Mouse (Mus musculus): ENCODE measurements around the gene Psme1.

Psme1 gene

DNA sequence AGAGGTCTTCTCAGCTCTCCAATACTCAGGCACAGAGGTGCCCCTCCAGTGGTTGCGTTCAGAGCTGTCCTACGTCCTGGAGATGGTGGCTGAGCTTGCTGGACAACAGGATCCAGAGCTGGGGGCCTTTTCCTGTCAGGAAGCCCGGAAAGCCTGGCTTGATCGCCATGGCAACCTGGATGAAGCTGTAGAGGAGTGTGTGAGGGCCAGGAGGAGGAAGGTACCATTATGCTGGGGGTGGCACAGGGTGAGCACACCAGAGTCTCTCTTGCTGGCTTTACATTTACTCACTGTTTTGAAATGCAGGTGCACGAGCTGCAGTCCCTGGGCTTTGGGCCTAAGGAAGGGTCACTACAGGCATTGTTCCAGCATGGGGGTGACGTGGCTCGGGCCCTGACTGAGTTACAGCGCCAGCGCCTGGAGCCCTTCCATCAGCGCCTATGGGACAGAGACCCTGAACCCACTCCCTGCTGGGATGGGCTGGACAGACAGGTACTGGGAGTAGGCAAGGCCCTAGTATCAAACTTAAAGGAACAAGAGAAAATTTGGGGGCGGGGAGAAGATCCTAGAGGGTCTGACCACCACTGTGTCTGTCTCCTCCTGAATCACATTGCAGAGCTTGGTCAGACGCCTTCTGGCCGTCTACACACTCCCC lies 18.2 kb downstream of the Psme1 start:
- DNase-seq (ENCODE audit: low read depth in 1 of 2, low spot score in 2 of 2) = no peak

DNA sequence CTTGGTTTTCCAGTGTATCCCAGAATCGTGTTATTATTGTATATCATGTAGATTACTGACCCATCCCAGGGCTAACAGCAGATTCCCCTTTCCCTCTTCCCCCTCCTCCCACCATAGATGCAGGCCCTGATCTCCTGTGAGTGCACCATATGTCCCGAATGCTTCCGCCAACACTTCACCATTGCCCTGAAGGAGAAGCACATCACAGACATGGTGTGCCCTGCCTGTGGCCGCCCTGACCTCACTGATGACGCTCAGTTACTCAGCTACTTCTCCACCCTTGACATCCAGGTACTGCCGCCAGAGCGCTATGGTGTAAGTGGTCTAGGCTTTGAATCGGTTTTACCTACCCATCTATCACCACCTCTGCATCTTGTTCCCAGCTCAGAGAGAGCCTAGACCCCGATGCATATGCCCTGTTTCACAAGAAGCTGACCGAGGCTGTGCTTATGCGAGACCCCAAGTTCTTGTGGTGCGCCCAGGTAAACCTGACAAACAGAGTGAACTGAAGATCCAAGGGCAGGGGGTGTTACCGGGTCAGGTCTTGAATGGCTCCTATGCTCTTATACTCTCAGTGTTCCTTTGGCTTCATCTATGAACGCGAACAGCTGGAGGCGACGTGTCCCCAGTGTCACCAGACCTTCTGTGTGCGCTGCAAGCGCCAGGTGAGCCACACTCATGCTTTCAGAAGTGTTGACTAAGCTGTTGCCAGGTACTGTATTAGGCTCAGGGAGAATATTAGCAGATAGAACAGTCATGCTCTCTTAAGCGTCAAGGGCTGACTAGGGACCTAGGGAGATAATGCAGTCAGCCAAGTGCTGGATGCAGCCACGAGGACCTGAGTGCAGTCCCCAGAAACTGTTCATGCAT lies 20.8 kb downstream of the Psme1 start:
- DNase-seq (ENCODE audit: low read depth in 1 of 2, low spot score in 2 of 2) = no peak

DNA sequence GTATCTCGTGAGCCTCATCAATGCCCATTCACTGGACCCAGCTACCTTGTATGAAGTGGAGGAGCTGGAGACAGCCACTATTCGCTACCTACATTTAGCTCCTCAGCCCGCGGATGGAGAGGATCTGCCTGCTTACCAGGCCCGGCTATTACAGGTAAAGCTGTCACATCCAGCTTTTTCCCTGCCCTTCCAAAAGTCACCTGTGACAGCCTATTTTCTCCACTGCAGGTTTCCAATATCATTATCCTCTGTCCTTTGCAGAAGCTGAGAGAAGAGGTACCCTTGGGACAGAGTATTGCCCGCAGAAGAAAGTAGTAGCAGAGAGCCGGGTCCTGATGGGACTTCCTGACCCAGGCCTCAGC lies 25.3 kb downstream of the Psme1 start, which contains the start of gene Irf9:
TSS of gene Irf9 (plus strand) at position 301 of the 362 bp plus-strand sequence.
- no peak for DNase-seq (ENCODE audit: low read depth in 1 of 2, low spot score in 2 of 2)

DNA sequence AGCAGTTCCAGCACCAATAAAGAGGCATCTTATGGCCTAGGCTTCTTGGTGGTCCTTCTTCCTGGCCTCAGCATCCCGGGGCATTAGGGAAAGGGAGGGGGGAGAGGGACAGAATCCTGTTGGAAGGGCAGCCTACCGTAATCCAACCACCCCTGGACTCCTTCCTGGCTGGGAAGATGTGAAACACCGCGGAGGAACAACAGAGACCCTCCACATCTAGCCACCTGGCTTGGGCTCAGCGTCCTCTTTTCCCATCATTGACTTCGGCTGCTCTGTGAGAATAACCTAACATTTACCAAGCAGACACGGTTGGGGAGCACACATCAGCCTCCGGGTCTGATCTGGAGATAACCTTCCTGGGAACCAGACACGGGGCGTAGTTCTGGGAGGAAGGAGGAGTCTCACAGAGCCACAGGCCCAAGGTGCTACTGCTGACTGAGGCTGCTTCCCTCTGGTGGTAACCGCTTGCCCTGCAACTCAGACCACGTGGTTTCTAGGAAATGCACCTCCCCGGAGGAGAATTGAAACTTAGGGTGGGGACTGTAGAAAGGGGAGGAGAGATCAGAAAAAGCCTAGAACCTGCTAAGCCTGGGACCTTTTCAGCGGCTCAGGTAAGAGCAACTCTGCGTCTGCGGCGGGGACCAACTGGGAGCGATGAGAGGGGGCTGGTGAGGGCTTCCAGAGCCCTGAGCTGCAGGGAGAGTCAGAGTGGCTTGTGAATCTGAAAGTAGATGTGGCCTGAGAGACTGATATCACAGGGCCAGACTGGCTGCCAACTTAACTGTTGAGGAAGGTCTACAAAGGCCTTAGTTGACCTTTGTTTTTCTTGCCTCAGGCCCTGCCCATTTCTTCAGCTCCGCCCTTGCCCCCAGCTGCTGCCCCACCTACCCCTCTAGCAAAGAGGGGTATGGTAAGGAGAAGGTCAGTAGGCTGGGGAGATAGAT lies 26.0 kb downstream of the Psme1 start:
- DNase-seq (ENCODE audit: low read depth in 1 of 2, low spot score in 2 of 2) = peak; percentile 83 to 93

DNA sequence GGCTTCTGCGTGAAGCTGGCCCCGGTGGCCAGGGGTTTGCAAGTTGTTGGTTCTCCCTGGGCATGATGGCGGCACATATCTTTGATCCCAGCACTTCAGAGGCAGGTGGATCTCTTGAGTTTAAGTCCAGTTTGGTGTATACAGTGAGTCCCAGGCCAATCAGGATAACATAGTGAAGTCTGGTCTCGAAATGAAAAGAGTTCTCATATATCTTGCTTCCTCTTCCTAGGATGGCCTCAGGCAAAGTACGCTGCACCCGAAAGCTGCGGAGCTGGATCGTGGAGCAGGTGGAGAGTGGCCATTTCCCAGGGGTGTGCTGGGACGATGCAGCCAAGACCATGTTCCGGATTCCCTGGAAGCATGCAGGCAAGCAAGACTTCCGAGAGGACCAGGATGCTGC lies 26.9 kb downstream of the Psme1 start:
- DNase-seq (ENCODE audit: low read depth in 1 of 2, low spot score in 2 of 2) = no peak

DNA sequence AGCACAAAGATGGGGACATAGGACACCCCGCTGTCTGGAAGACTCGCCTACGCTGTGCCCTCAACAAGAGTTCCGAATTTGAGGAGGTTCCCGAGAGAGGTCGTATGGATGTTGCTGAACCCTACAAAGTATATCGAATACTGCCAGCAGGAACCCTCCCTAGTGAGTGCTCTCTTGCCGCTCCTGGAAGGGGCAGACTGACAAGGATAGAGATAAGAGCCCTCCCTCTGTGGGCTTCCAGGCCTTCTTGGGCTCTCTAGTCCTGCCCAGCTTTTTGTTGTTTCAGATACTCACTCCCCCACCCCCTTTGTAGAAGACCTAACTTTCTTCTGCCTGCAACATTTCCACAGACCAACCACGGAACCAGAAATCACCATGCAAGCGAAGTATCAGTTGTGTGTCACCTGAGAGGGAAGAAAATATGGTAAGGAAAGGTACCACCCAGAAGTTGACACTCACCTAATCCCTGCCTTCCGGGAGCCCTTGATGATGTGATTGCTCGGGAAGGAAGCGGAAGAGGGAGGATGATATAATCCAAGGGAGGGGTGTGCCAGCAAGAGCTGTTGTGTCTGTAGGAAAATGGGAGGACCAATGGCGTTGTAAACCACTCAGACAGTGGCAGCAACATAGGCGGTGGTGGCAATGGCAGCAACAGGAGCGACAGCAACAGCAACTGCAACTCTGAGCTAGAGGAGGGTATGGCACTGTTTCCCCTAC lies 28.0 kb downstream of the Psme1 start:
- no peak for DNase-seq (ENCODE audit: low read depth in 1 of 2, low spot score in 2 of 2)

DNA sequence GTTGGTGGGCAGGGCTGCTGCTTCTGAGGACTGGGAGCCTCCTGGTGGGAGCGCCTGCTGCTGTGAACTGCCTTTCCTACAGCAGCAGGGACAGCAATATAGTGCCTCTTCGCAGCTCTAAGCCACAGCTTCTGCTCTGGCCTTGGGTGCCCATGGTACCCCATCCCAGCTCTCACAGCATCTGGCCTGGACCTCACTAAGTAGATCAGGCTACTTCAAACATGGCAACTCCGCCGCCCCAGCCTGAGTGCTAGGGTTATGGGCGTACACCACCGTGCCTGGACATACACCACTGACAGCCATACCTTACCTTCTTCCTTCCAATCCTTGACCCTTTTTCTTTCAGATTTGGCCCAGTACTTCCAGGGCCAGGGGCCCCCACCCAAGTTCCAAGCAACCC lies 30.4 kb downstream of the Psme1 start:
- no peak for DNase-seq (ENCODE audit: low read depth in 1 of 2, low spot score in 2 of 2)

DNA sequence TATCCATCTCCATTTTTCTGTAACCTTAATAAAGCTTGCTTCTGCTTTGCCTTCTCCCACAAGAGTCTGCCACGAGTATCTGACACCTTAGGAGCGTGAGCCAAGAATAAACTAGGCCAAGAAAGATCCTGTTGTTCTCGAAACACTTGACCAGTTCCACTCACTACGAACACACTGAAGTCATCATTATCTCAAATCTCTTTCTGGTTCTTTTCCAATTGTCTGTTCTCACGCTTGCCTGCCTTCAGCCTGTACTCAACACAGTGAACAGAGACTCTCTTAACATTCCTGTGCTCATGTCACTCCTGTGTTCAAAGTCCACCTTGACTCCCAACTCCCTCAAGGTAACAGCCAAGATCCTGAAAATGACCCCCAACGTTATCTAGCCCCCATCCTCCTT lies 35.4 kb downstream of the Psme1 start:
- DNase-seq (ENCODE audit: low read depth in 1 of 2, low spot score in 2 of 2) = no peak

DNA sequence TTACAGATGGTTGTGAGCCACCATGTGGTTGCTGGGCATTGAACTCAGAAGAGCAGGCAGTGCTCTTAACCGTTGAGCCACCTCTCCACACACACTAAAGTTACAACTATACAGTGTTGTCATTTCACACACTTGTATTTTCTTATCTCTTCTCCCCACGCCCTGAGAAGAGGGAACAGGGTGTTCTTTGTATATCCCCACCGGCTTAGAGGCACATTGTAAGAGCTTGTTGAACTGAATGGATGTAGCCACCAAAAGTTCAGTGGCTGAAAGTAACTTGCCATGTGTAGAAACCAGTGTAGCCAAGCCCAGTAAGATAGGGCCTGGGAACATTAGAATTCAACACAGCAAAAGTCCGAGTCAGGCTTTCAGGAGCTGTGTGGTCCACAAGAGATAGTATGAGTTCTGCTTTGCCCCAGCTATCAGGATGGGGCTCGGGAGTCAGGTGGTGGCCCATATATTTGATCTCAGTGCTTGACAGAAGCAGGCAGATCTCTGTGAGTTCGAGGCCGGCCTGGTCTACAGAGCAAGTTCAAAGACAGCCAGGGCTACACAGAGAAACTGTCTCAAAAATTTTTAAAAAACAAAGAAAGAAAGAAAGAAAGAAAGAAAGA lies 36.7 kb downstream of the Psme1 start:
- DNase-seq (ENCODE audit: low read depth in 1 of 2, low spot score in 2 of 2) = no peak

DNA sequence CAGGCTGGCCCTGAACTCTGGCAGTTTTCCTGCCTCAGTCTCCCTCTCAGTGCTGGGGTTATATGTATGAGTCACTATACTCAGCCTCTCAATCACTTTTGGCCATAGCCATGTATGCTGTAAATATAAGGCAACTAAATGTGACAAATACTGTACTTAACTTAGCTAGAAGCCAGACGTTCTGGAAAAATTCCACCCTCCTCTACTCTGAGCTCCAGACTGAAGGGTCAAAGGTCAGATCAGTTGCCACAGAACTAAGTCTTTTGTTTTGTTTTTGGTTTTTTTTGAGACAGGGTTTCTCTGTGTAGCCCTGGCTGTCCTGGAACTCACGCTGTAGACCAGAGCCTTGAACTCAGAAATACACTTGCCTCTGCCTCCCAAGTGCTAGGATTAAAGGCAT lies 38.0 kb downstream of the Psme1 start:
- no peak for DNase-seq (ENCODE audit: low read depth in 1 of 2, low spot score in 2 of 2)

DNA sequence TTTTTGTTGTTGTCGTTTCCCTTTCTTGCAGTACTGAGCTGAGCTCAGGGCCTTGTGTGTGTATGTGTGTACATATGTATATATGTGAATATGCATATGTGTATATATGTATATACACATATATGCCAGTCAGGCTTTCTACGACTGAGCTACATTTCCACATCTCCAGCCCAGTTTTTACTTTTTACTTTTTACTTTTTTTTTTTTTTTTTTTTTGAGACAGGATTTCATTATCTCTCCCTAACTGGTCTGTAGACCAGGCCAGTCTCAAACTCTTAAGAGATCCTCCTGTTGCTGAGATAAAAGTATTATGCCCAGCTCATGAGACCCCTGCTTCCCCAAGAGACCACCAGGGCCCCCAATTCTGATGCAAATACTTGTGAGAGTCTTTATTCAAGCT lies 38.9 kb downstream of the Psme1 start:
- DNase-seq (ENCODE audit: low read depth in 1 of 2, low spot score in 2 of 2) = no peak

DNA sequence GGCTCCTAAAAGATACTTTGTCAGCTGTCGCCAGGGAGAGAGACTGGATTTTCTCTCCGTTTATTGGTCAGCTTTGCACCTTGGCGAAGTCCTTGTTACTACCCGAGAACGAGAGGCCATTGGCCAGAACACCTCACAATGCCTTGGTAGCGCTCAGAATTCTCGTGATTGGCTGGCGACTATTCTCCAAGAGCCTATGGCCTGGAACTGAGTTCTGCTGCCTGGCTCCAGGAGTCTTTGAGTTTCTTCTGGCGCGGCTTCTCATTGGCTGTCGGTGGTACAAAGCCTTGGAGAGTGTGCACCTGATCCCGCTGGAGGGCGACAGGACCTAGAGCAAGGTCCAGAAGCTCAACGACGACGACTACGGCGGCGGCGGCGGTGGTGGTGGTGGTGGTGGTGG lies 39.9 kb downstream of the Psme1 start, which contains the start of gene Rec8:
TSS of gene Rec8 (plus strand) at position 216 of the 400 bp plus-strand sequence.
- no peak for DNase-seq (ENCODE audit: low read depth in 1 of 2, low spot score in 2 of 2)

DNA sequence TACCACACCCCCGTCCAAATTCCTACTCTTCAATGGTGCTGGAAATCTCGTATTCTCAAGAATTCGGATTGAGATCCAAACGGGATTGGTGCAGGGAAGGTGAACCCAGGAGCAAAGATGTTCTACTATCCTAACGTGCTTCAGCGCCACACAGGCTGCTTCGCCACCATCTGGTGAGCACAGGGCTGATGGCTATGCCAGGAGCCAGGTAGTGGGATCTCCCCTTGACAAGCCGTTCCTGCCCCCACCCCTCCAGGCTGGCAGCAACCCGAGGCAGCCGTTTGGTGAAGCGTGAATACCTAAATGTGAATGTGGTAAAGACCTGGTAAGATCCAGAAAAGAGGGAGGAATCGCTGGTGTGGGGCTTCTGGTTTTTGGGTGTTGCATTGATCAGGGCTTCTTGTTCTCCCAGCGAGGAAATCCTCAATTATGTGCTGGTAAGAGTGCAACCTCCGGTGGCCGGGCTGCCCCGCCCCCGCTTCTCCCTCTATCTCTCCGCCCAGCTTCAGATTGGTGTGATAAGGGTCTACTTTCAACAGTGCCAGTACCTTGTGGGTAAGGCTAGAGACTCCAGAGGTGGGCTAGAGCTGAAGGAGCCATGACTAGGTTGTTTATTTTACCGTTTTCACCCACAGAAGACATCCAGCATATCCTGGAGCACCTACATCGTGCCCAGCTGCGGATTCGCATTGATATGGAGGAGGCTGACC lies 40.7 kb downstream of the Psme1 start:
- DNase-seq (ENCODE audit: low read depth in 1 of 2, low spot score in 2 of 2) = no peak

DNA sequence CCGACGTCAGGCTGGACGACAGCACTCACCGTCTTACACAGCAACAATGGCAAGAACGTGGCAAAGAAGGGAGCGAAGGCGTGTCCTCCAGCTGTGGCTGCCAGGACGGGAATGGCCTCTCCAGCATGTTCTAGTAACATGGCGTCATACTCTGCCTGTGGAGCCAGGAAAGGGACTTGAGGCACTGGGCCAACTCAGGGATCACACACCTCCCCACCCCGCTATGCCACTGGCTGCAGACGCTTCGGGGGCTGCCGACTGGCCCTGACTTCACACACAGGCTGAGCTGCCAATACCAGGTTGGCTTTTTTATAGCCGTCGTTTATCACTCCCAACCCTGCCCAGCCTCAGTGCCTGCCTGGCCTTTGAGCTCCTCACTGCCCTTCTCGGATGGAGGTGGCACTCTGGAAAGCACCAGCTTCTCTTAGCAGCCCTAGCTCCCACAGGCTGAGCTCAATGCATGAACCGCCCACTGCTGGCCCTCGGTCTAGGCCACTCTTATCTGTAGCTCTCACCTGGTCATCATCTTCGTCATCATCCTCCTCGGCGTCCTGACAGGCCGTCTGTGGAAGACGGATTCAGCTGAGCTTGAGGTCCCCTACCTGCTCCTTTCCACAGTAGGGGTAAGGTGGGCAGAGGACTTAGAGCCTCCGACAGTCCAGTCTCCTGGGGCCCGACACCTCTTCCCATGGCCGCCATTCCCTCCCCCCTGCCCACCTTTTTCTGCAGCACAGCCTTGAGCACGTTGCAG lies 50.3 kb downstream of the Psme1 start:
- no peak for DNase-seq (ENCODE audit: low read depth in 1 of 2, low spot score in 2 of 2)

DNA sequence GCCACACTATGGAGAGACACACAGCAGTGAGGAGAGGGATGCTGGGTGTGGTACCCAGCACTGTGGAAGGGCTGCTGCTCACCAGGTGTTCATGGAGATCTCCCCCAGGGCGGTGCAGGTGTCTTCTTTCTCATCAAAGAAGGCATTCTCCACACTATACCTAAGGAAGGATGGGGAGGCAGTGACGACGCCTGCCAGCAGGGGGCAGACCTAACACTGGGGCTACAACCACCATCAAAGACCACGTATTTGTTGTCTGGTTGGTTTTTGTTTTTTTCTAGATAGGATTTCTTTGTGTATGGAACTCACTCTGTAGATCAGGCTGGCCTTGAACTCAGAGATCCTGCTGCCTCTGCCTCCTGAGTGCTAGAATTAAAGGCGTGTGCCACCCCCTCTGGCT lies 51.4 kb downstream of the Psme1 start:
- DNase-seq (ENCODE audit: low read depth in 1 of 2, low spot score in 2 of 2) = peak in 1 of 2 experiments; percentile 62
